Mouse (Mus musculus) heart, embryonic 12.5 days (tissue): ENCODE measurements at regions not wholly inside any gene's neighbourhood (a gene's known extent, or its start where the extent isn't known, plus 50 kb on each side); places are given as distances from the start of the nearest gene placed in this dataset.
A peak's percentile ranks its signal among the peaks of the same experiment; 100 is the strongest.

Source experiments
- ATAC-seq: fragments of 200-750 bp; cut with Nextera tagmentation; 2 replicates; pipeline ENCODE4 v1.8.0; 2017; ENCODE audit warnings: moderate TSS enrichment, moderate library complexity; ENCODE audit not compliant: insufficient number of reproducible peaks, low FRiP score
- H3K27ac ChIP-seq: fragments of 300-500 bp; sonication (generic); 2 replicates; pipeline ENCODE4 v1.5.1; 2016; ENCODE audit warnings: mild to moderate bottlenecking, moderate library complexity; ENCODE audit not compliant: poor library complexity, severe bottlenecking
- H3K27me3 ChIP-seq: fragments of 300-500 bp; sonication (generic); replicated peaks from 2 replicates; pipeline ENCODE4 v1.6.1; 2016; ENCODE audit warnings: mild to moderate bottlenecking, moderate library complexity
- H3K36me3 ChIP-seq: fragments of 300-500 bp; sonication (generic); 2 replicates; pipeline ENCODE4 v1.6.1; 2016; ENCODE audit warnings: mild to moderate bottlenecking, moderate library complexity
- H3K4me1 ChIP-seq: fragments of 300-500 bp; sonication (generic); replicated peaks from 2 replicates; pipeline ENCODE4 v1.6.1; 2016; ENCODE audit warnings: mild to moderate bottlenecking
- H3K4me2 ChIP-seq: fragments of 300-500 bp; sonication (generic); 2 replicates; pipeline ENCODE4 v1.6.1; 2016; ENCODE audit warnings: mild to moderate bottlenecking, moderate library complexity
- H3K4me3 ChIP-seq: fragments of 300-500 bp; sonication (generic); 2 replicates; pipeline ENCODE4 v1.5.1; 2016; ENCODE audit warnings: mild to moderate bottlenecking
- H3K9ac ChIP-seq: fragments of 300-500 bp; sonication (generic); 2 replicates; pipeline ENCODE4 v1.6.1; 2016; ENCODE audit warnings: mild to moderate bottlenecking, moderate library complexity
- H3K9me3 ChIP-seq: fragments of 300-500 bp; sonication (generic); replicated peaks from 2 replicates; pipeline ENCODE4 v1.6.1; 2016; ENCODE audit warnings: mild to moderate bottlenecking, moderate library complexity
- WGBS: fragments of 180-500 bp; shearing (Covaris S2); methylation state at CpG from one replicate; pipeline ENCODE4 v1.1.7; 2016; 5-methylcytosine and 5-hydroxymethylcytosine counted together

- Histone ChIP-seq H3K4me2 (no peak overlapping the region), H3K4me1 (0 out of 2 replicates have a peak, but pooled peaks cover 3% of the 10 kb centered on the region), H3K9me3 (no peaks in the 10 kb centered on the region), H3K36me3 (no peaks in the 10 kb centered on the region), H3K27ac (no peak overlapping the region), H3K9ac (no peak overlapping the region), H3K27me3 (no peaks in the 10 kb centered on the region), H3K4me3 (no peak overlapping the region)
- WGBS, result 52% methylated on average over 3 of the region's 3 CpGs
- no peak for ATAC-seq
Observed at GRCm38 (mm10) chr4:54430789-54431188, 514.1 kb upstream of the Zfp462 start.

- Histone ChIP-seq H3K9me3 (0 out of 2 replicates have a peak, but pooled peaks cover 4% of the 10 kb centered on the region), H3K4me2 (no peak overlapping the region), H3K27me3 (no peaks in the 10 kb centered on the region), H3K27ac (no peak overlapping the region), H3K4me3 (no peak overlapping the region), H3K4me1 (0 out of 2 replicates have a peak, but pooled peaks cover 7% of the 10 kb centered on the region), H3K9ac (no peak overlapping the region), H3K36me3 (no peaks in the 10 kb centered on the region)
- 76% methylated on average over 2 of the region's 2 CpGs for WGBS
- ATAC-seq, result no peak
Observed at GRCm38 (mm10) chr4:54460596-54460995, 484.3 kb upstream of the Zfp462 start.

GRCm38 (mm10) chr4:54469176-54469575 is 475.7 kb upstream of the Zfp462 start:
- Histone ChIP-seq H3K9me3 (no peaks in the 10 kb centered on the region), H3K27ac (no peak overlapping the region), H3K36me3 (no peaks in the 10 kb centered on the region), H3K27me3 (no peaks in the 10 kb centered on the region), H3K9ac (no peak overlapping the region), H3K4me1 (peaks cover 22% of the 10 kb centered on the region), H3K4me2 (no peak overlapping the region), H3K4me3 (no peak overlapping the region)
- ATAC-seq, result no peak
- WGBS, result 66% methylated on average over 2 of the region's 2 CpGs

GRCm38 (mm10) chr4:54470022-54471008 is 474.5 kb upstream of the Zfp462 start:
- Histone ChIP-seq H3K27me3 (no peaks in the 10 kb centered on the region), H3K9ac (no peak overlapping the region), H3K4me2 (peak overlapping the region; percentile 38), H3K27ac (peak overlapping the region; percentile 53; the same call in 1 of the 2 replicates), H3K4me1 (peaks cover 19% of the 10 kb centered on the region), H3K9me3 (no peaks in the 10 kb centered on the region), H3K36me3 (no peaks in the 10 kb centered on the region), H3K4me3 (no peak overlapping the region)
- peak; percentile 81 for ATAC-seq
- 31% methylated on average over 13 of the region's 13 CpGs for whole genome bisulfite sequencing

- Histone ChIP-seq H3K4me3 (no peak overlapping the region), H3K4me2 (no peak overlapping the region), H3K4me1 (peaks cover 19% of the 10 kb centered on the region), H3K27me3 (no peaks in the 10 kb centered on the region), H3K9ac (no peak overlapping the region), H3K36me3 (no peaks in the 10 kb centered on the region), H3K9me3 (no peaks in the 10 kb centered on the region), H3K27ac (no peak overlapping the region)
- ATAC-seq, result no peak
- 62% methylated on average over 1 of the region's 1 CpGs for WGBS
Observed at GRCm38 (mm10) chr4:54471009-54471408, 473.8 kb upstream of the Zfp462 start.

- Histone ChIP-seq H3K9ac (no peak overlapping the region), H3K27me3 (no peaks in the 10 kb centered on the region), H3K4me2 (no peak overlapping the region), H3K27ac (no peak overlapping the region), H3K4me3 (no peak overlapping the region), H3K4me1 (no peaks in the 10 kb centered on the region), H3K36me3 (no peaks in the 10 kb centered on the region), H3K9me3 (no peaks in the 10 kb centered on the region)
- WGBS, result 58% methylated on average over 2 of the region's 2 CpGs
- ATAC-seq, result no peak
Observed at GRCm38 (mm10) chr4:54481766-54482165, 463.1 kb upstream of the Zfp462 start.

- WGBS, result 59% methylated on average over 6 of the region's 6 CpGs
- H3K9me3 ChIP-seq, result no peaks in the 10 kb centered on the region
- no peak overlapping the region for H3K4me2 ChIP-seq
- no peaks in the 10 kb centered on the region for H3K36me3 ChIP-seq
- no peak overlapping the region for H3K9ac ChIP-seq
- H3K27me3 ChIP-seq, result no peaks in the 10 kb centered on the region
- no peak overlapping the region for H3K27ac ChIP-seq
- H3K4me3 ChIP-seq, result no peak overlapping the region
- H3K4me1 ChIP-seq, result no peaks in the 10 kb centered on the region
- ATAC-seq, result no peak
Observed at GRCm38 (mm10) chr4:54493074-54493473, 451.8 kb upstream of the Zfp462 start.

- 83% methylated on average over 2 of the region's 2 CpGs for WGBS
- no peaks in the 10 kb centered on the region for H3K27me3 ChIP-seq
- H3K4me2 ChIP-seq, result no peak overlapping the region
- H3K4me3 ChIP-seq, result no peak overlapping the region
- no peaks in the 10 kb centered on the region for H3K9me3 ChIP-seq
- ATAC-seq, result no peak
- no peaks in the 10 kb centered on the region for H3K36me3 ChIP-seq
- no peak overlapping the region for H3K9ac ChIP-seq
- H3K4me1 ChIP-seq, result no peaks in the 10 kb centered on the region
- no peak overlapping the region for H3K27ac ChIP-seq
Observed at GRCm38 (mm10) chr4:54497312-54497994, 447.4 kb upstream of the Zfp462 start.

GRCm38 (mm10) chr4:54515934-54516333 is 428.9 kb upstream of the Zfp462 start:
- no peak overlapping the region for H3K4me3 ChIP-seq
- no peak overlapping the region for H3K27ac ChIP-seq
- no peaks in the 10 kb centered on the region for H3K36me3 ChIP-seq
- H3K4me1 ChIP-seq, result no peaks in the 10 kb centered on the region
- H3K9me3 ChIP-seq, result no peaks in the 10 kb centered on the region
- H3K27me3 ChIP-seq, result no peaks in the 10 kb centered on the region
- no peak overlapping the region for H3K9ac ChIP-seq
- WGBS, result 88% methylated on average over 1 of the region's 1 CpGs
- no peak overlapping the region for H3K4me2 ChIP-seq
- no peak for ATAC-seq

GRCm38 (mm10) chr4:54523283-54523682 is 421.6 kb upstream of the Zfp462 start:
- Histone ChIP-seq H3K9ac (no peak overlapping the region), H3K36me3 (no peaks in the 10 kb centered on the region), H3K9me3 (no peaks in the 10 kb centered on the region), H3K4me1 (peaks cover 11% of the 10 kb centered on the region), H3K4me3 (no peak overlapping the region), H3K27ac (peak overlapping the region; percentile 32), H3K4me2 (peak overlapping the region; percentile 18; the same call in 1 of the 2 replicates), H3K27me3 (no peaks in the 10 kb centered on the region)
- no peak for ATAC-seq
- 21% methylated on average over 5 of the region's 5 CpGs for WGBS

GRCm38 (mm10) chr4:54526003-54526586 is 418.8 kb upstream of the Zfp462 start:
- Histone ChIP-seq H3K27me3 (no peaks in the 10 kb centered on the region), H3K4me3 (no peak overlapping the region), H3K9ac (no peak overlapping the region), H3K27ac (no peak overlapping the region), H3K4me1 (peaks cover 11% of the 10 kb centered on the region), H3K9me3 (no peaks in the 10 kb centered on the region), H3K4me2 (no peak overlapping the region), H3K36me3 (no peaks in the 10 kb centered on the region)
- no peak for ATAC-seq
- WGBS, result 58% methylated on average over 5 of the region's 5 CpGs
